Mouse (Mus musculus) cerebellum, adult 18-20 months (tissue): ENCODE measurements at regions not wholly inside any gene's neighbourhood (a gene's known extent, or its start where the extent isn't known, plus 50 kb on each side); places are given as distances from the start of the nearest gene placed in this dataset.
"Not testable (repeated sequence)": the region's sequence is repeated elsewhere in the genome, so short reads cannot be mapped to it uniquely, and the experiment has no call there.

Experiments used
- DNase-seq, 2 experiments: peaks; one replicate each; pipeline ENCODE4 v3.0.0; 2021

GRCm38 (mm10) chr15:3171774-3172173, 96.6 kb upstream of the Selenop start:
- DNase-seq = no peak

DNA sequence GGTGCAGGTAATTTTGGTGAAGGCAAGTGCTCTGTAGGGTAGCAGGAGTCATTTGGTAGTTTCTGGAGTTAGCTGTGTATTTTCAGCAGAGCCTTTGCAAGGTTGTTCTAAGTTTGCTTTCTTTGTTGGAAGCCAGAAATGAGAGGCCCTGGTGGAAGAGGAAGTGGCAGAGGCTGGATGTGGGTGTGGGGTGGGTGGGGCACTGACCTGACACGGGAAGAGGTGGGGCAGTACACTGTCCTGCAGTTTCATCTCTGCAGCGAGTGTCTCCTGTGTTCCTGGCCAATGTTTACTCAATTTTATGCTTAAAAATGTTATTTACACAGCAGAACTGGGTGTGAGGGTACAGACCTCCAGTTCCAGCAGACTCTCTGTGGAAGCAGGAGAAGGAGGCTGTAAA, 94.3 kb upstream of the Selenop start:
- DNase-seq = no peak

- no peak for DNase-seq
Measured at GRCm38 (mm10) chr15:3174848-3175247, 93.5 kb upstream of the Selenop start.

DNA sequence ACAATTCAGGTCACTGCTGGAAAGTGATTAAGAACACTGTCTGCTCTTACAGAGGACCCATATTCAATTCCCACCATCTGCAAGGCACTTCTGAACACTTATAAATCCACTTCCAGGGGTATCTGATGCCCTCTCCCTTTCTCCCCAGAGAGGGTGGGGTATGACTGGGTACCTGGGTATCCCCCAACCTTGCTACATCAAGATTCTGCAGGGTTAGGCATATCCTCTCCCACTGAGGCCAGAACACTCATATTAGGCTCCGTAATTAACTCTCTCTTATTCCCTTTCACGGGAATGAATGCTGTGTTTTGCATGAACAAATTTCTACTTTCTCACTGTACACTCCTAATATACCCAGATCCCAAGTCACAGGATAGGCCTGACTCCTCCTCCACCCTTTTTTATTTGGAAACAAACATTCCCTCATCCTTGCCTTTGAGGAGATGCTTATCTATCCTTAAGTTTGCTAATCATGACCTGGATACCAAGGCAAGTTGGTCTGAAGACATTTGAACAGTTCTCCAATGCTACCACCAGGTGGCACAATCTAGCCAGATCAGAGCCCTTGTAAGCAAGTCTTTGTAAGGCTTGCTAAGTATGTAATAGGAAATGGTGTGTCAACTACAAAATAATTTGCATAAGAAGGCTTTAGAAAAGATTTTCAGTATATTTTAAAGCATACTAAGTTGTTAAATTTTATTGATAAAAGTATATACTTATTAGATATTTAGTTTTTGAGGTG, 66.3 kb upstream of the Selenop start:
- peak; percentile 23 to 35 for DNase-seq

DNA sequence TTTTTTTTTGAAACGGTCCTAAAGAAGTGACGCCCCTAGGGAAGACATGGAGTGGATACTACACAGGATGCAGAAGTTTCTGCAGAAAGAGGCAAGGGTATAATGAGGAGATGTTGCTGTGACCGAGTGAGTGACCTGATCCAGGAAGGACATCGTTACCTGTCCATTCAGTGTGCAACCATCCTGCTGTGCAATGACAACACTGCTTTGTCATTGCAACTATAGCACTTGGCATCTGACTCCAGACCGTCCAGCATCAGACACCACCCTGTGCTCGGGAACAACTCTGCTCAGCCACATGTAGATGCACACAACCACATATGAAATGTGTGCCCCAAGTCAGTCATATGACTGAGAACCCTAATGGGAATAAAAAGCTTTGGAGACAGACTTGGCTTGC, 62.8 kb upstream of the Selenop start:
- no peak for DNase-seq

- not testable (repeated sequence) for DNase-seq
Measured at GRCm38 (mm10) chr15:3206076-3206475, 62.3 kb upstream of the Selenop start.

- peak; percentile 12 to 13 for DNase-seq
Measured at GRCm38 (mm10) chr15:3213721-3214120, 54.6 kb upstream of the Selenop start.

GRCm38 (mm10) chr15:3215201-3215600, 53.1 kb upstream of the Selenop start:
- no peak for DNase-seq
